Mouse (Mus musculus): ENCODE data around the gene Art3. TPM values are rescaled to one million over a fixed set of nuclear protein-coding genes. Genes with fewer than 3 reads are reported as not detected.

The Art3 gene
- polyA plus RNA-seq, 1 experiment from 2014 or later, result 2.6 TPM

- Histone ChIP-seq H3K27ac (ENCODE audit: low read length) (peak overlapping the region; percentile 89), H3K9me3 (ENCODE audit: low read length) (no peaks in the 10 kb centered on the region), H3K4me3 (ENCODE audit: low read length) (peak overlapping the region; percentile 97), H3K4me2 (replicated peaks; ENCODE audit: low read depth, low read length) (peak overlapping the region; percentile 62), H3K9ac (replicated peaks; ENCODE audit: low read length) (peak overlapping the region; percentile 95), H3K27me3 (ENCODE audit: insufficient read depth, low read length) (no peaks in the 10 kb centered on the region), H3K36me3 (ENCODE audit: insufficient read depth, low read length) (no peaks in the 10 kb centered on the region; the same call in 1 of the 2 replicates), H3K4me1 (ENCODE audit: insufficient read depth, low read length) (peaks cover 10% of the 10 kb centered on the region)
- peak; percentile 83 for ATAC-seq (ENCODE audit: low FRiP score, low TSS enrichment)
- WGBS, result 0% methylated on average over 37 of the region's 39 CpGs
Observed at GRCm38 (mm10) chr5:92434571-92434985, 103.0 kb downstream of the Art3 start.

- peak within 1 kb of the TSS; percentile 89 for H3K27ac ChIP-seq (ENCODE audit: low read length)
- ATAC-seq (ENCODE audit: low FRiP score, low TSS enrichment), result peak; percentile 100
- H3K27me3 ChIP-seq (ENCODE audit: insufficient read depth, low read length), result no peaks in the 10 kb centered on the region
- no peaks in the 10 kb centered on the region for H3K9me3 ChIP-seq (ENCODE audit: low read length)
- H3K9ac ChIP-seq (replicated peaks; ENCODE audit: low read length), result peak within 1 kb of the TSS; percentile 95
- H3K4me3 ChIP-seq (ENCODE audit: low read length), result peak within 1 kb of the TSS; percentile 97
- peak within 1 kb of the TSS; percentile 84 for H3K4me2 ChIP-seq (replicated peaks; ENCODE audit: low read depth, low read length)
- H3K36me3 ChIP-seq (ENCODE audit: insufficient read depth, low read length), result no peaks in the 10 kb centered on the region; the same call in 1 of the 2 replicates
- H3K4me1 ChIP-seq (ENCODE audit: insufficient read depth, low read length), result peaks cover 10% of the 10 kb centered on the region
- WGBS, result under 1% methylated on average over 34 of the region's 34 CpGs
Observed at GRCm38 (mm10) chr5:92435025-92435584, 103.5 kb downstream of the Art3 start, which contains the start of gene Nup54. Gene Nup54, minus strand, starts transcription at chr5:92435219.

- Histone ChIP-seq H3K4me1 (ENCODE audit: insufficient read depth, low read length) (peaks cover 5% of the 10 kb centered on the region; the same call in 1 of the 2 replicates), H3K4me2 (replicated peaks; ENCODE audit: low read depth, low read length) (no peak overlapping the region), H3K4me3 (ENCODE audit: low read length) (no peak overlapping the region), H3K36me3 (ENCODE audit: insufficient read depth, low read length) (no peaks in the 10 kb centered on the region), H3K27me3 (ENCODE audit: insufficient read depth, low read length) (no peaks in the 10 kb centered on the region), H3K27ac (ENCODE audit: low read length) (no peak overlapping the region), H3K9ac (replicated peaks; ENCODE audit: low read length) (no peak overlapping the region), H3K9me3 (ENCODE audit: low read length) (no peaks in the 10 kb centered on the region)
- WGBS, result 90% methylated on average over 8 of the region's 8 CpGs
- ATAC-seq (ENCODE audit: low FRiP score, low TSS enrichment), result no peak
Observed at GRCm38 (mm10) chr5:92438540-92438939, 106.9 kb downstream of the Art3 start.

GRCm38 (mm10) chr5:92441494-92441893, 109.9 kb downstream of the Art3 start:
- Histone ChIP-seq H3K9me3 (ENCODE audit: low read length) (no peaks in the 10 kb centered on the region), H3K27me3 (ENCODE audit: insufficient read depth, low read length) (no peaks in the 10 kb centered on the region), H3K4me1 (ENCODE audit: insufficient read depth, low read length) (no peaks in the 10 kb centered on the region), H3K4me3 (ENCODE audit: low read length) (no peak overlapping the region), H3K27ac (ENCODE audit: low read length) (no peak overlapping the region), H3K36me3 (ENCODE audit: insufficient read depth, low read length) (no peaks in the 10 kb centered on the region), H3K4me2 (replicated peaks; ENCODE audit: low read depth, low read length) (no peak overlapping the region), H3K9ac (replicated peaks; ENCODE audit: low read length) (no peak overlapping the region)
- 52% methylated on average over 5 of the region's 5 CpGs for WGBS
- ATAC-seq (ENCODE audit: low FRiP score, low TSS enrichment), result no peak

- 79% methylated on average over 7 of the region's 7 CpGs for WGBS
- H3K9me3 ChIP-seq (ENCODE audit: low read length), result no peaks in the 10 kb centered on the region
- no peak overlapping the region for H3K4me2 ChIP-seq (replicated peaks; ENCODE audit: low read depth, low read length)
- no peak overlapping the region for H3K9ac ChIP-seq (replicated peaks; ENCODE audit: low read length)
- no peaks in the 10 kb centered on the region for H3K4me1 ChIP-seq (ENCODE audit: insufficient read depth, low read length)
- peaks cover 11% of the 10 kb centered on the region; the same call in 1 of the 2 replicates for H3K36me3 ChIP-seq (ENCODE audit: insufficient read depth, low read length)
- H3K27me3 ChIP-seq (ENCODE audit: insufficient read depth, low read length), result no peaks in the 10 kb centered on the region
- ATAC-seq (ENCODE audit: low FRiP score, low TSS enrichment), result no peak
- no peak overlapping the region for H3K4me3 ChIP-seq (ENCODE audit: low read length)
- no peak overlapping the region for H3K27ac ChIP-seq (ENCODE audit: low read length)
Observed at GRCm38 (mm10) chr5:92442914-92443313, 111.3 kb downstream of the Art3 start.

GRCm38 (mm10) chr5:92445016-92445415, 113.4 kb downstream of the Art3 start:
- H3K36me3 ChIP-seq (ENCODE audit: insufficient read depth, low read length), result peaks cover 26% of the 10 kb centered on the region
- H3K27me3 ChIP-seq (ENCODE audit: insufficient read depth, low read length), result no peaks in the 10 kb centered on the region
- 0 out of 2 replicates have a peak, but pooled peaks cover 1% of the 10 kb centered on the region for H3K4me1 ChIP-seq (ENCODE audit: insufficient read depth, low read length)
- WGBS, result 72% methylated on average over 2 of the region's 2 CpGs
- ATAC-seq (ENCODE audit: low FRiP score, low TSS enrichment), result no peak
- no peak overlapping the region for H3K9ac ChIP-seq (replicated peaks; ENCODE audit: low read length)
- no peaks in the 10 kb centered on the region for H3K9me3 ChIP-seq (ENCODE audit: low read length)
- H3K4me3 ChIP-seq (ENCODE audit: low read length), result no peak overlapping the region
- no peak overlapping the region for H3K27ac ChIP-seq (ENCODE audit: low read length)
- no peak overlapping the region for H3K4me2 ChIP-seq (replicated peaks; ENCODE audit: low read depth, low read length)

GRCm38 (mm10) chr5:92446736-92447135, 115.1 kb downstream of the Art3 start:
- Histone ChIP-seq H3K4me3 (ENCODE audit: low read length) (no peak overlapping the region), H3K4me2 (replicated peaks; ENCODE audit: low read depth, low read length) (no peak overlapping the region), H3K36me3 (ENCODE audit: insufficient read depth, low read length) (peaks cover 33% of the 10 kb centered on the region), H3K27me3 (ENCODE audit: insufficient read depth, low read length) (no peaks in the 10 kb centered on the region), H3K9ac (replicated peaks; ENCODE audit: low read length) (no peak overlapping the region), H3K4me1 (ENCODE audit: insufficient read depth, low read length) (0 out of 2 replicates have a peak, but pooled peaks cover 6% of the 10 kb centered on the region), H3K9me3 (ENCODE audit: low read length) (no peaks in the 10 kb centered on the region), H3K27ac (ENCODE audit: low read length) (no peak overlapping the region)
- WGBS, result 92% methylated on average over 5 of the region's 5 CpGs
- ATAC-seq (ENCODE audit: low FRiP score, low TSS enrichment), result no peak

- Histone ChIP-seq H3K36me3 (ENCODE audit: insufficient read depth, low read length) (peaks cover 31% of the 10 kb centered on the region), H3K9ac (replicated peaks; ENCODE audit: low read length) (no peak overlapping the region), H3K4me3 (ENCODE audit: low read length) (no peak overlapping the region), H3K27me3 (ENCODE audit: insufficient read depth, low read length) (no peaks in the 10 kb centered on the region), H3K4me1 (ENCODE audit: insufficient read depth, low read length) (0 out of 2 replicates have a peak, but pooled peaks cover 6% of the 10 kb centered on the region), H3K27ac (ENCODE audit: low read length) (no peak overlapping the region), H3K9me3 (ENCODE audit: low read length) (no peaks in the 10 kb centered on the region), H3K4me2 (replicated peaks; ENCODE audit: low read depth, low read length) (no peak overlapping the region)
- WGBS, result 93% methylated on average over 5 of the region's 5 CpGs
- ATAC-seq (ENCODE audit: low FRiP score, low TSS enrichment), result no peak
Observed at GRCm38 (mm10) chr5:92452876-92453275, 121.2 kb downstream of the Art3 start.

GRCm38 (mm10) chr5:92457410-92457809, 125.8 kb downstream of the Art3 start:
- Histone ChIP-seq H3K27me3 (ENCODE audit: insufficient read depth, low read length) (no peaks in the 10 kb centered on the region), H3K27ac (ENCODE audit: low read length) (no peak overlapping the region), H3K9me3 (ENCODE audit: low read length) (no peaks in the 10 kb centered on the region), H3K4me3 (ENCODE audit: low read length) (no peak overlapping the region), H3K9ac (replicated peaks; ENCODE audit: low read length) (no peak overlapping the region), H3K36me3 (ENCODE audit: insufficient read depth, low read length) (peaks cover 14% of the 10 kb centered on the region; the same call in 1 of the 2 replicates), H3K4me1 (ENCODE audit: insufficient read depth, low read length) (no peaks in the 10 kb centered on the region), H3K4me2 (replicated peaks; ENCODE audit: low read depth, low read length) (no peak overlapping the region)
- 80% methylated on average over 2 of the region's 2 CpGs for WGBS
- ATAC-seq (ENCODE audit: low FRiP score, low TSS enrichment), result no peak

GRCm38 (mm10) chr5:92458726-92459125, 127.1 kb downstream of the Art3 start:
- WGBS, result 48% methylated on average over 5 of the region's 5 CpGs
- Histone ChIP-seq H3K9me3 (ENCODE audit: low read length) (no peaks in the 10 kb centered on the region), H3K27ac (ENCODE audit: low read length) (no peak overlapping the region)

More at GRCm38 (mm10) chr5:92458726-92459125, 127.1 kb downstream of the Art3 start:
- ATAC-seq (ENCODE audit: low FRiP score, low TSS enrichment), result no peak
- no peaks in the 10 kb centered on the region for H3K27me3 ChIP-seq (ENCODE audit: insufficient read depth, low read length)
- H3K9ac ChIP-seq (replicated peaks; ENCODE audit: low read length), result no peak overlapping the region
- H3K4me1 ChIP-seq (ENCODE audit: insufficient read depth, low read length), result no peaks in the 10 kb centered on the region
- H3K4me3 ChIP-seq (ENCODE audit: low read length), result no peak overlapping the region
- H3K36me3 ChIP-seq (ENCODE audit: insufficient read depth, low read length), result peaks cover 9% of the 10 kb centered on the region; the same call in 1 of the 2 replicates
- H3K4me2 ChIP-seq (replicated peaks; ENCODE audit: low read depth, low read length), result no peak overlapping the region

All from kidney, embryonic 16.5 days (tissue).